Mouse (Mus musculus): ENCODE results near the gene Zfp961. TPM values are rescaled to one million over a fixed set of nuclear protein-coding genes. Genes with fewer than 3 reads are reported as not detected.

Gene Zfp961
- total and polyA plus RNA-seq, 3 experiments = 5.9 to 21.4 (median 14.9) TPM

- in situ Hi-C loops (cut with MboI; ENCODE audit: low pct_ligation_motif_present, low pct_unique_long_range_greater_than_20kb, low sequenced_read_pairs) (no loop called here), dilution Hi-C loops (cut with MboI; ENCODE audit: extremely low pct_ligation_motif_present, extremely low pct_unique_long_range_greater_than_20kb, low sequenced_read_pairs) (no loop called here)
- Histone ChIP-seq H3K79me2 (replicated peaks; ENCODE audit: control insufficient read depth, extremely low read depth, insufficient read depth, poor library complexity, severe bottlenecking) (no peaks in the 10 kb centered on the region), H3K4me3 (replicated peaks in 1 of 3; ENCODE audit: low read depth in 2 of 3, low read length in 2 of 3, poor library complexity in 1 of 3) (no peak overlapping the region), H3K9ac (ENCODE audit: insufficient read depth, low read depth) (no peak overlapping the region), H3K4me2 (ENCODE audit: insufficient read depth, low read depth, poor library complexity, severe bottlenecking) (peak overlapping the region; percentile 39), H3K27me3 (replicated peaks) (no peaks in the 10 kb centered on the region), H3K36me3 (replicated peaks in 1 of 2; ENCODE audit: control insufficient read depth in 1 of 2, insufficient read depth in 1 of 2, low read length in 1 of 2) (no peaks in the 10 kb centered on the region), H3K9me3 (replicated peaks; ENCODE audit: low read length) (no peaks in the 10 kb centered on the region), H3K27ac (ENCODE audit: insufficient read depth, low read depth) (no peak overlapping the region), H3K4me1 (ENCODE audit: control insufficient read depth in 1 of 2, insufficient read depth in 2 of 2) (peaks cover 7 to 31% of the 10 kb centered on the region in 2 experiments; a peak in 3 of 4 replicates)
- TF ChIP-seq ZNF384 (IDR thresholded peaks at IDR 0.05; ENCODE audit: low read depth, low read length) = peak; percentile 81
- TF ChIP-seq ETS1 (conservative IDR thresholded peaks at IDR 0.05; ENCODE audit: low read depth, low read length) = no peak
- TF ChIP-seq BHLHE40 (IDR thresholded peaks at IDR 0.05; ENCODE audit: low read depth, low read length) = no peak
- TF ChIP-seq E2F4 (IDR thresholded peaks at IDR 0.05; ENCODE audit: insufficient replicate concordance, low read depth, low read length) = no peak
- no peak for TF ChIP-seq ZKSCAN1 (IDR thresholded peaks at IDR 0.05; ENCODE audit: borderline replicate concordance, low read depth, low read length)
- no peak for TF ChIP-seq JUN (IDR thresholded peaks at IDR 0.05; ENCODE audit: insufficient read depth, low read depth, low read length)
- no peak for TF ChIP-seq USF1 (IDR thresholded peaks at IDR 0.05; ENCODE audit: low read depth, low read length)
- peak; percentile 45; the same call in 1 of the 2 replicates for TF ChIP-seq MAZ (IDR thresholded peaks at IDR 0.05; ENCODE audit: low read depth, low read length)
- TF ChIP-seq ZMIZ1 (IDR thresholded peaks at IDR 0.05; ENCODE audit: low read depth, low read length) = no peak
- no peak for TF ChIP-seq MAX (IDR thresholded peaks at IDR 0.05; ENCODE audit: low read length)
- no peak for TF ChIP-seq SMC3 (IDR thresholded peaks at IDR 0.05; ENCODE audit: low read depth, low read length)
- no peak for TF ChIP-seq UBTF (IDR thresholded peaks at IDR 0.05; ENCODE audit: low read depth, low read length)
- no peak for TF ChIP-seq NELFE (IDR thresholded peaks at IDR 0.05; ENCODE audit: low read depth, low read length)
- no peak for TF ChIP-seq NRF1 (IDR thresholded peaks at IDR 0.05; ENCODE audit: low read depth, low read length)
- TF ChIP-seq MXI1 (IDR thresholded peaks at IDR 0.05; ENCODE audit: low read depth, low read length) = no peak
- no peak for TF ChIP-seq RAD21 (IDR thresholded peaks at IDR 0.05; ENCODE audit: low read depth, low read length)
- DNase-seq (ENCODE audit: extremely low read depth) = peak; percentile 62
Measured at GRCm38 (mm10) chr8:71981456-71981855, 30.6 kb downstream of the Zfp961 start.

GRCm38 (mm10) chr8:71984601-71985000 is 33.8 kb downstream of the Zfp961 start:
- TF ChIP-seq CTCF (conservative IDR thresholded peaks at IDR 0.05 in 1 of 2, IDR thresholded peaks at IDR 0.05 in 1 of 2; ENCODE audit: low read depth in 2 of 2, low read length in 2 of 2) = peak in 1 of 2 experiments; percentile 55; a peak in 2 of 4 replicates
- TF ChIP-seq RCOR1 (conservative IDR thresholded peaks at IDR 0.05; ENCODE audit: low read depth, low read length) = no peak
- TF ChIP-seq SMC3 (IDR thresholded peaks at IDR 0.05; ENCODE audit: low read depth, low read length) = peak; percentile 45
- no peak for TF ChIP-seq SIN3A (IDR thresholded peaks at IDR 0.05; ENCODE audit: low read length)
- peak; percentile 24; the same call in 1 of the 2 replicates for TF ChIP-seq MEF2A (IDR thresholded peaks at IDR 0.05; ENCODE audit: borderline replicate concordance, low read depth, low read length)
- TF ChIP-seq RAD21 (IDR thresholded peaks at IDR 0.05; ENCODE audit: low read depth, low read length) = peak; percentile 60
- peaks cover 0 to 16% of the 10 kb centered on the region in 2 experiments for H3K36me3 ChIP-seq (replicated peaks in 1 of 2; ENCODE audit: control insufficient read depth in 1 of 2, insufficient read depth in 1 of 2, low read length in 1 of 2)
- H3K79me2 ChIP-seq (replicated peaks; ENCODE audit: control insufficient read depth, extremely low read depth, insufficient read depth, poor library complexity, severe bottlenecking) = no peaks in the 10 kb centered on the region
- no peak overlapping the region for H3K4me3 ChIP-seq (replicated peaks in 1 of 3; ENCODE audit: low read depth in 2 of 3, low read length in 2 of 3, poor library complexity in 1 of 3)
- no peak overlapping the region for H3K9ac ChIP-seq (ENCODE audit: insufficient read depth, low read depth)
- no peaks in the 10 kb centered on the region for H3K9me3 ChIP-seq (replicated peaks; ENCODE audit: low read length)
- peaks cover 7 to 31% of the 10 kb centered on the region in 2 experiments; a peak in 3 of 4 replicates for H3K4me1 ChIP-seq (ENCODE audit: control insufficient read depth in 1 of 2, insufficient read depth in 2 of 2)
- dilution Hi-C loops (cut with MboI; ENCODE audit: extremely low pct_ligation_motif_present, extremely low pct_unique_long_range_greater_than_20kb, low sequenced_read_pairs) = no loop called here
- H3K27ac ChIP-seq (ENCODE audit: insufficient read depth, low read depth) = no peak overlapping the region
- no peak overlapping the region for H3K4me2 ChIP-seq (ENCODE audit: insufficient read depth, low read depth, poor library complexity, severe bottlenecking)
- in situ Hi-C loops (cut with MboI; ENCODE audit: low pct_ligation_motif_present, low pct_unique_long_range_greater_than_20kb, low sequenced_read_pairs) = no loop called here
- peak; percentile 23 for DNase-seq (ENCODE audit: extremely low read depth)
- H3K27me3 ChIP-seq (replicated peaks) = no peaks in the 10 kb centered on the region

Data from CH12.LX (cell line).